Mouse (Mus musculus): ENCODE measurements around the gene 2410131K14Rik. TPM values are rescaled to one million over a fixed set of nuclear protein-coding genes. Genes with fewer than 3 reads are reported as not detected.

The 2410131K14Rik gene
- polyA plus RNA-seq, 1 experiment: not detected

DNA sequence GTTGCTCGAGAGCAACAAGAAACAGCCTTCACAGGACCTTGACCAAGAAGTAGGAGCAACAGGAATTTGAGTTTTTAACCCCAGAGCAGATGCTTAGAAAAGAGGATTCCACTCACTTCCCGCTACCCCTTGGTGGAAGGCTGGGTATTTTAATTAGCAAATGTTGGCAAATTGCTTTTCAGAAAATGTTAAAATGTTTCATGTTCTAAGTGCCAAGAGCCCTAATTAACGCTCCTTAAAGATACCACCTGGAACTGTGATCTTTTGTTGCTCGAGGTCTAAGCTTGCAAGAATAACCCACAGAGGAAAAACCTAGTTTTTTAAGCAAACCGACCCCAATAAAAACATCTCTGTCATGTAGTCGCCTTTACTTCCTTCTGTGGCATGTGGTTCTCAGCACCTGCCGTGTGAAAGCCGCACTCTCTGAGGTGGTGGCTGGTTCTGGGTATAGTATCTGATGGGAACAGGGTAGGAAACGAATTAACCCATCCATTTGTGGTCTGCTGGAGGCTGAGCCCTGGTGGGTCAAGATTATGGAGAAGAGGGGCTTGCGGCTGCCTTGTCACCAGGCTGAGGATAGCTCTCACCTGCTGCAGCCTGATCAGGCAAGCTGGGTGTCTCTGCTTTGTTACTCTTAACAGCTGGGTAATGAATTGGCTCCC lies 26.6 kb downstream of the 2410131K14Rik start:
- Histone ChIP-seq H3K4me3 (replicated peaks) (no peak overlapping the region), H3K27me3 (ENCODE audit: control insufficient read depth) (peaks cover 26% of the 10 kb centered on the region), H3K4me1 (ENCODE audit: control insufficient read depth) (no peaks in the 10 kb centered on the region), H3K36me3 (ENCODE audit: control insufficient read depth) (no peaks in the 10 kb centered on the region), H3K9me3 (ENCODE audit: control insufficient read depth, low read length) (no peaks in the 10 kb centered on the region)
- no peak for TF ChIP-seq TAL1 (IDR thresholded peaks at IDR 0.05; ENCODE audit: low read length)
- TF ChIP-seq GATA1 (IDR thresholded peaks at IDR 0.05; ENCODE audit: low read length): no peak

DNA sequence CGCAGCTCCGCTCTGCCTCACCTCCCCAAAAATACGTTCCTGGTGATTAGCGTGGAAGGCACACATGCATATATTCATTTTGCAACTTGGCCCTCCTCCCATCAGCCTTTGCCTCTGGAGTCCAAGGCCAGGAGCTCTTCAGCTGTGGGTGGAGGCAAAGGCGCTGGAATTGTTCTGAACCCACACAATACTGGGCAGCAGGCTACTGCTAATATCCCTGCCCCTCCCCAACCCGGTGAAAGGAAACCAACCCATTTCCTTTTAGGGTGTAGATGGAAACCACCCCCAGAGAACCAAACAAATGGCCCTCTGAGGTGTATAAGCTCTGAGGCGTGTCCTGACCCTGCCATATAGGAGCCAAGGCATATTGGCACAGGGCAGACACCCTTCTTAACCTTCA lies 28.4 kb downstream of the 2410131K14Rik start:
- no peaks in the 10 kb centered on the region for H3K36me3 ChIP-seq (ENCODE audit: control insufficient read depth)
- H3K9me3 ChIP-seq (ENCODE audit: control insufficient read depth, low read length): no peaks in the 10 kb centered on the region
- no peaks in the 10 kb centered on the region for H3K4me1 ChIP-seq (ENCODE audit: control insufficient read depth)
- TF ChIP-seq GATA1 (IDR thresholded peaks at IDR 0.05; ENCODE audit: low read length) (no peak), TAL1 (IDR thresholded peaks at IDR 0.05; ENCODE audit: low read length) (no peak)
- no peak overlapping the region for H3K4me3 ChIP-seq (replicated peaks)
- peaks cover 26% of the 10 kb centered on the region for H3K27me3 ChIP-seq (ENCODE audit: control insufficient read depth)

DNA sequence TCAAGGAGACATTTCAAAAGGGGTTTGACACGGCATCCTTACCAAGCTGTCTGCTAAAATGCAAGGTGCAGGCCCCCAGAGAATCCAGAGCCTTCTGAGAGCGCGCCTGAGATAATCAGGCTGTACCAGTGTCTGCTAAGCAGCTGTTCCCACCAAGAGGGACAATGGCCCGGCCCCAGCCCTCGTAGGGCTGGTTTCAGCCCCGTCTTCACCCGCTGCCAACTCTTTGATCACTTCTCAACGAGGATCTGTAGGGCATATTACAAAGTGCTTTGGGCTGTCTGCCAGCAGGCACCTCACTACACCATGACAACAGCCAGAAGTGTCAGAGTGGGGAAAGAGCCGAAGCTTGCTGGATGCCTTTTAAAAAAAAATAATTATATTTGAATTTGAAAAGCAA lies 29.5 kb downstream of the 2410131K14Rik start:
- H3K27me3 ChIP-seq (ENCODE audit: control insufficient read depth): peaks cover 20% of the 10 kb centered on the region

DNA sequence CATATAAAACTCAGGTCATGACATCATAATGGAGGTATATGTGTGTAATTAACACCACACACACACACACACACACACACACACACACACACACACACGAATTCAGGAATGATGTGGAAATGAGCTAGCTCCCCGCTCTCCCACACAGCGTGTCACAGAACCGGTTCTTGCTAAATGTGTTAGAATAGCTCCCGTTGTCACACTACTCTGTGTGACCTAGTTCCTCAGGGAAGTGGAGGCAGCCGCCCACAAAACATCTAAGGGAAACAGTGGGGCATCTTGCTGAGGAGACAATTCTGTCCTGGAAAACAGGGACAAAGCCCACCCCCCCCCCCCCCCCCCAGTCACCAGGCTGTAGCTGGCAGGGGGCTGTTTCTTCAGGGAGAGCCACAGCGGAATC lies 31.3 kb downstream of the 2410131K14Rik start:
- H3K27me3 ChIP-seq (ENCODE audit: control insufficient read depth): peaks cover 13% of the 10 kb centered on the region
- TF ChIP-seq GATA1 (IDR thresholded peaks at IDR 0.05; ENCODE audit: low read length) (no peak), TAL1 (IDR thresholded peaks at IDR 0.05; ENCODE audit: low read length) (no peak)
- no peak overlapping the region for H3K4me3 ChIP-seq (replicated peaks)
- H3K4me1 ChIP-seq (ENCODE audit: control insufficient read depth): no peaks in the 10 kb centered on the region
- no peaks in the 10 kb centered on the region for H3K36me3 ChIP-seq (ENCODE audit: control insufficient read depth)
- no peaks in the 10 kb centered on the region for H3K9me3 ChIP-seq (ENCODE audit: control insufficient read depth, low read length)

More for the DNA sequence above, 29.5 kb downstream of the 2410131K14Rik start:
- Histone ChIP-seq H3K36me3 (ENCODE audit: control insufficient read depth) (no peaks in the 10 kb centered on the region), H3K9me3 (ENCODE audit: control insufficient read depth, low read length) (no peaks in the 10 kb centered on the region), H3K4me1 (ENCODE audit: control insufficient read depth) (no peaks in the 10 kb centered on the region), H3K4me3 (replicated peaks) (no peak overlapping the region)
- TF ChIP-seq TAL1 (IDR thresholded peaks at IDR 0.05; ENCODE audit: low read length) (no peak), GATA1 (IDR thresholded peaks at IDR 0.05; ENCODE audit: low read length) (no peak)

DNA sequence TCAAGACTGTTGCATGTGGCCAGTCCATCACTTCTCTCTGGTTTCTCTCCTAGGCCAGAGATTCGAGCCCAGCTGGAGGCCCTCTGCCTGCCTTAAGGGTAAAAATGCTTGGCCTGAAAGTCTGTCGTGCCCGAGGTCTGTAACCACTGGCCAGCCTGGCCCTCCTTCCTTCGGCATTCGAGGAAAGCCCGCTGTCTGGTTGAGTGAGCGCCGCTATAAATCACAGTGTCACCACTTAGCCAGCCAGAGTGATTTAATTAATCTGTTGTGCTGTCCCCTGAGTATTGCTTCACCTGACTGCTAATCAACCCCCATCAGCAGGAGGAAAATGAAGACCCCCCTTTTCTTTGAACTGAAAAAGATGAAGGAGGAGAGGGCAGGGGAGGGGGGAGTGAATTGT lies 31.7 kb downstream of the 2410131K14Rik start:
- H3K4me1 ChIP-seq (ENCODE audit: control insufficient read depth): no peaks in the 10 kb centered on the region
- no peak overlapping the region for H3K4me3 ChIP-seq (replicated peaks)
- no peaks in the 10 kb centered on the region for H3K36me3 ChIP-seq (ENCODE audit: control insufficient read depth)
- H3K9me3 ChIP-seq (ENCODE audit: control insufficient read depth, low read length): no peaks in the 10 kb centered on the region; the same call in 1 of the 2 replicates
- TF ChIP-seq GATA1 (IDR thresholded peaks at IDR 0.05; ENCODE audit: low read length) (no peak), TAL1 (IDR thresholded peaks at IDR 0.05; ENCODE audit: low read length) (no peak)
- peaks cover 12% of the 10 kb centered on the region for H3K27me3 ChIP-seq (ENCODE audit: control insufficient read depth)

DNA sequence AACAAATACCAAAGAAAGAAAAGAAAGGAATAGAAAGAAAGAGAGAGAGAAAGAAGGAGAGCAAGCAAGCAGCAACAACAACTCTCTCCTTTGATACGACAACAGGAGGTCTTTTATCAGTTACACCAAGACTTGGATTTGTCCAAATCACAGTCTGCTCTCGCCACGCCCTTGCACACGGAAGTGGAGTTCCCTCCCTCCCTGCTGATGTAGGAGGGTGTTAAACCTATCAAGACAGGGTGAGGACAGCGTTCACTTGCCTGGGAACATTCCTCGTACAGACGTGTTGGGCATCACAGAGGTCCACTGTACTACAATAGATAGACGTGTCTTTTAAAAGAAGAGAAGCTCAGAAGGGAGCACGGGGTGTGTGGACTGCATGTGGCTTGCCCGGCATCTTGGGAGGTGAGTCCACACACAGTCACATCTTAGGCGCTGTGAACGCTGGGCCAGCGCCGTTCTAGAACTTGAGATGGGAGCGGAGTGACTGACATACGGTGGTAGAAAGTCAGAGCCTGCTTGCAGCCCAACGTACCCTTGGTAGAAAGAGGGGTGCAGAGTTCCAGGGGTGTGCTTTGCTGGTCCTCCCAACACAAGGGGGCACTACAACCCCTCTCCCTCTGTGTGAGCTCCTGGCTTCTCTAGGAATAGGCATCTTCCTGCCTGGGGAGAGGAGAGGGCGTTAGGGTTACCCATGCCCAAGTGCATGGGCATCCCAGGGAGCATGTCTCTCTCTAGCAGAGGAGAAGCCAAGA lies 32.9 kb downstream of the 2410131K14Rik start:
- H3K36me3 ChIP-seq (ENCODE audit: control insufficient read depth): no peaks in the 10 kb centered on the region
- H3K9me3 ChIP-seq (ENCODE audit: control insufficient read depth, low read length): peaks cover 2% of the 10 kb centered on the region; the same call in 1 of the 2 replicates
- TF ChIP-seq GATA1 (IDR thresholded peaks at IDR 0.05; ENCODE audit: low read length) (no peak), TAL1 (IDR thresholded peaks at IDR 0.05; ENCODE audit: low read length) (no peak)
- H3K27me3 ChIP-seq (ENCODE audit: control insufficient read depth): peaks cover 2% of the 10 kb centered on the region
- H3K4me3 ChIP-seq (replicated peaks): no peak overlapping the region
- no peaks in the 10 kb centered on the region for H3K4me1 ChIP-seq (ENCODE audit: control insufficient read depth)

DNA sequence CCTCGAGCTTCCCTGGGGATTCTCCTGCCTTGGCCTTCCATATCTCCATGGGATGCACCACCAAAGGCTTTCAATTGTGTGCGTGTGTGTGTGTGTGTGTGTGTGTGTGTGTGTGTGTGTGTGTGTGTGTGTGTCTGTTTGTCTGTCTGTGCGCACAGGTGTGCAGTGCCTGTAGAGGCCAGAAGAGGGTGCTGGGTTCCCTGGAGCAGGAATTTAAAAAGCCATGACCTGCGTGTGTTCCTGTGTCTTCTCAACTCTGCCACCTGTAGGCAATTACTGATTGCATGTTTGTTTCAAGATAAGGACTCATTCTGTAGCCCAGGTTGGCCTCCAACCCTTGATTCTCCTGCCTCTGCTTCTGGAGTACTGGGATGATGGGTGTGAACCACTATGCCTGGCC lies 46.4 kb downstream of the 2410131K14Rik start:
- H3K9me3 ChIP-seq (ENCODE audit: control insufficient read depth, low read length): no peaks in the 10 kb centered on the region
- TF ChIP-seq TAL1 (IDR thresholded peaks at IDR 0.05; ENCODE audit: low read length): no peak
- no peak for TF ChIP-seq GATA1 (IDR thresholded peaks at IDR 0.05; ENCODE audit: low read length)
- H3K4me1 ChIP-seq (ENCODE audit: control insufficient read depth): no peaks in the 10 kb centered on the region
- no peak overlapping the region for H3K4me3 ChIP-seq (replicated peaks)
- H3K27me3 ChIP-seq (ENCODE audit: control insufficient read depth): no peaks in the 10 kb centered on the region
- no peaks in the 10 kb centered on the region for H3K36me3 ChIP-seq (ENCODE audit: control insufficient read depth)

DNA sequence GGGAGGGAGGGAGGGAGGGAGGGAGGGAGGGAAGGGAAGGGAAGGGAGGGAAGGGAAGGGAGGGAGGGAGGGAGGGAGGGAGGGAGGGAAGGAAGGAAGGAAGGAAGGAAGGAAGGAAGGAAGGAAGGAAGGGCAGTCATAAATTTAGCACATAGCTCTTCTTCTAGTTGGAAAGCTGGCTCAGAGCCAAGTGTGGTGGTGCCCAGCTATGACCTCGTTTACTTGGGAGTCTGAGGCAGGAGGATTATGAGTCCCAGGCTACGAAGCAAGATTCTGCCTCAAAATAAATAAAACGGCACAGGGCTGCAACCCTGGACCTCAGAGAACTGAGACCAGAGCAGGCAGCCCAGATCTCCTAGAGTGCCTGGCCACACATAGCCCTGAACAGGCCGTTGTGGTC lies 47.4 kb downstream of the 2410131K14Rik start:
- no peaks in the 10 kb centered on the region for H3K4me1 ChIP-seq (ENCODE audit: control insufficient read depth)
- no peaks in the 10 kb centered on the region for H3K9me3 ChIP-seq (ENCODE audit: control insufficient read depth, low read length)
- H3K27me3 ChIP-seq (ENCODE audit: control insufficient read depth): no peaks in the 10 kb centered on the region
- no peaks in the 10 kb centered on the region for H3K36me3 ChIP-seq (ENCODE audit: control insufficient read depth)
- TF ChIP-seq GATA1 (IDR thresholded peaks at IDR 0.05; ENCODE audit: low read length): no peak
- TF ChIP-seq TAL1 (IDR thresholded peaks at IDR 0.05; ENCODE audit: low read length): no peak
- no peak overlapping the region for H3K4me3 ChIP-seq (replicated peaks)

DNA sequence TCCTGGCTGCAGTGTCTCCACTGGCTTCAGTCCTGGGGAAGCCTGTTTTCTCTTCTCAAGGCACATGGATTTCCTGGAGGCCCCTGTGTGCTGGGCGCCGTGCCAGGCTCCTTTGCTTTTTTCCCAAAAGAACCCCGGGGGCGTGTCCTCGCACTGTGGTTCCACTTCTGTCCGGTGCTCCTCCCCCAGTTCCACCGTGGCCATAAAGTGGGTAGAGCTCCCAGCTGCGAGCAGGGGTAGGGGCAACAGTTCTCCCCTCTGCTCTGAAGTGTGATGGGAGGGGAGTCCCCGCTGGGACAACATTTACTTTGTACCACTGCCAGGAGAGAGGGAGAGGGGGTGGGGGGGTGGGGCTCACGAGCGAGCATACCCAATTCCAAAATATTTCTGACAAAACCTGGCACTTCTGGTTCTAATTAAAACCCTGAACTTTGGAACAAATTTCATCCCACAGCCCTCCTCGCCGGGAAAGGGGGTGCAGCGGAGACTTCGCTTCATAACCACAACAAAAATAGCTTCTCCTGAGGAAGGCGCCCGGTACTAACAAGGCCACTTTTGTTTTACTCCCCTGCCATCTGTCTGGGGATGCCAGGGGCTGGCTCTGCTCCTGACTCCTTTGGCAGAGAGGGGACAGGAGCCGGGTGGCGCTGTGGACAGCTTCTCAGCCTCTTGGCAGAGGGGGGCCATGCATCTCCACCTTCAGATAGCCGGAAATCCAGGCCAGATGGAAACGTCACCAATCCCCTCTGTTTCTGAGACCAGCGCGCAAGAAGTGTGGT lies 49.2 kb downstream of the 2410131K14Rik start:
- Histone ChIP-seq H3K4me1 (ENCODE audit: control insufficient read depth) (no peaks in the 10 kb centered on the region), H3K36me3 (ENCODE audit: control insufficient read depth) (no peaks in the 10 kb centered on the region), H3K4me3 (replicated peaks) (no peak overlapping the region), H3K27me3 (ENCODE audit: control insufficient read depth) (no peaks in the 10 kb centered on the region), H3K9me3 (ENCODE audit: control insufficient read depth, low read length) (no peaks in the 10 kb centered on the region)
- TF ChIP-seq TAL1 (IDR thresholded peaks at IDR 0.05; ENCODE audit: low read length) (no peak), GATA1 (IDR thresholded peaks at IDR 0.05; ENCODE audit: low read length) (no peak)
